Mouse (Mus musculus) left cerebral cortex, adult 2 months (tissue): Measurements from ENCODE around the gene Dag1. TPM values are rescaled to one million over a fixed set of nuclear protein-coding genes. Genes with fewer than 3 reads are reported as not detected.
A peak's percentile ranks its signal among the peaks of the same experiment; 100 is the strongest.
"Not testable (repeated sequence)": the region's sequence is repeated elsewhere in the genome, so short reads cannot be mapped to it uniquely, and the experiment has no call there.

Experiments
- DNase-seq, 2 experiments: peaks; one replicate each; pipeline ENCODE4 v3.0.0; 2021 to 2022; ENCODE audit warnings: low spot score in 2 of 2, mixed read lengths in 1 of 2; ENCODE audit errors: extremely low spot score in 1 of 2
- H3K27ac ChIP-seq: fragments of 200-600 bp; 2 replicates; pipeline ENCODE4 v1.8.1; 2022
- H3K4me3 ChIP-seq: fragments of 200-600 bp; 2 replicates; pipeline ENCODE4 v1.8.1; 2022
- CTCF ChIP-seq: fragments of 200-600 bp; IDR thresholded peaks from 2 replicates; pipeline ENCODE4 v1.8.1; 2022; ENCODE audit warnings: antibody characterized with exemption, mild to moderate bottlenecking, moderate library complexity
- intact Hi-C: fragments of 180-260 bp; cut with DNase I; formaldehyde crosslinking; loops from one replicate; pipeline ENCODE4 v1.15.1; 2025
- total RNA-seq, 2 experiments: library from RNA; stranded (reverse); gene quantifications; 2 replicates each; pipeline ENCODE4 v1.2.3; 2021

The Dag1 gene
- total RNA-seq, 2 experiments from 2014 or later: 77.4 to 77.5 TPM

GRCm38 (mm10) chr9:108290016-108290750 lies 26.4 kb upstream of the Dag1 start, which contains the start of gene Nicn1:
Nicn1 (plus strand) TSS chr9:108290429.
- peak; percentile 85 to 91 for DNase-seq
- H3K4me3 ChIP-seq: peak within 1 kb of the TSS; percentile 53
- peak within 1 kb of the TSS; percentile 84 for H3K27ac ChIP-seq
- intact Hi-C loops: no loop called here
- TF ChIP-seq CTCF: no peak; the same call in 1 of the 2 replicates

- Histone ChIP-seq H3K4me3 (no peak overlapping the region; the same call in 1 of the 2 replicates), H3K27ac (no peak overlapping the region)
- no peak for DNase-seq
- intact Hi-C loops: no loop called here
- TF ChIP-seq CTCF: no peak
Observed at GRCm38 (mm10) chr9:108289347-108289746, 25.6 kb upstream of the Dag1 start.

- DNase-seq, H3K27ac ChIP-seq, H3K4me3 ChIP-seq, intact Hi-C loops: not testable (repeated sequence)
Observed at GRCm38 (mm10) chr9:108287526-108288238, 23.9 kb upstream of the Dag1 start.

- DNase-seq: peak; percentile 56 to 73
- TF ChIP-seq CTCF: peak; percentile 93
- intact Hi-C loops: loop anchor here (1.0 to 5.0 kb wide), 2 partner anchors 82 to 189 kb away; no protein-coding TSS in a partner anchor
- no peak overlapping the region for H3K4me3 ChIP-seq
- no peak overlapping the region for H3K27ac ChIP-seq
Observed at GRCm38 (mm10) chr9:108284410-108284809, 20.7 kb upstream of the Dag1 start.

GRCm38 (mm10) chr9:108280071-108280828 lies 16.5 kb upstream of the Dag1 start:
- peak overlapping the region; percentile 17; the same call in 1 of the 2 replicates for H3K27ac ChIP-seq
- DNase-seq: no peak
- no peak for TF ChIP-seq CTCF
- no peak overlapping the region for H3K4me3 ChIP-seq
- intact Hi-C loops: loop anchor here (5.0 kb wide), 1 partner anchor 78 kb away; no protein-coding TSS in a partner anchor

GRCm38 (mm10) chr9:108278697-108279450 lies 15.1 kb upstream of the Dag1 start:
- Histone ChIP-seq H3K4me3 (no peak overlapping the region), H3K27ac (no peak overlapping the region)
- TF ChIP-seq CTCF: peak; percentile 50
- no peak for DNase-seq
- intact Hi-C loops: no loop called here

GRCm38 (mm10) chr9:108275331-108275659 lies 11.5 kb upstream of the Dag1 start:
- no peak for TF ChIP-seq CTCF
- no peak for DNase-seq
- intact Hi-C loops: no loop called here
- H3K27ac ChIP-seq: no peak overlapping the region
- no peak overlapping the region for H3K4me3 ChIP-seq

GRCm38 (mm10) chr9:108274476-108275330 lies 10.9 kb upstream of the Dag1 start:
- no peak for DNase-seq
- TF ChIP-seq CTCF: no peak
- intact Hi-C loops: no loop called here
- Histone ChIP-seq H3K27ac (no peak overlapping the region), H3K4me3 (no peak overlapping the region)

- TF ChIP-seq CTCF: no peak
- Histone ChIP-seq H3K27ac (no peak overlapping the region), H3K4me3 (no peak overlapping the region)
- intact Hi-C loops: no loop called here
- DNase-seq: no peak
Observed at GRCm38 (mm10) chr9:108273485-108273884, 9.7 kb upstream of the Dag1 start.

- DNase-seq: no peak
- intact Hi-C loops: no loop called here
- H3K4me3 ChIP-seq: no peak overlapping the region
- TF ChIP-seq CTCF: no peak
- H3K27ac ChIP-seq: no peak overlapping the region
Observed at GRCm38 (mm10) chr9:108272691-108273090, 8.9 kb upstream of the Dag1 start.
